Mouse (Mus musculus) limb, embryonic 13.5 days (tissue): ENCODE measurements around the gene Nudt5. TPM values are rescaled to one million over a fixed set of nuclear protein-coding genes. Genes with fewer than 3 reads are reported as not detected.
"Not testable (repeated sequence)": the region's sequence is repeated elsewhere in the genome, so short reads cannot be mapped to it uniquely, and the experiment has no call there.

Experiments used
- ATAC-seq: fragments of 200-750 bp; cut with Nextera tagmentation; 2 replicates; pipeline ENCODE4 v1.8.0; 2017; ENCODE audit warnings: low read depth, moderate number of reproducible peaks, moderate TSS enrichment; ENCODE audit not compliant: low FRiP score
- H3K27ac ChIP-seq: fragments of 300-500 bp; sonication (generic); 2 replicates; pipeline ENCODE4 v1.5.1; 2015; ENCODE audit warnings: inconsistent platforms, mild to moderate bottlenecking, moderate library complexity
- H3K27me3 ChIP-seq: fragments of 300-500 bp; sonication (generic); 2 replicates; pipeline ENCODE4 v1.6.1; 2015; ENCODE audit warnings: mild to moderate bottlenecking, inconsistent platforms
- H3K36me3 ChIP-seq: fragments of 300-500 bp; sonication (generic); 2 replicates; pipeline ENCODE4 v1.6.1; 2015; ENCODE audit warnings: inconsistent platforms, mild to moderate bottlenecking, moderate library complexity
- H3K4me1 ChIP-seq: fragments of 300-500 bp; sonication (generic); 2 replicates; pipeline ENCODE4 v1.6.1; 2015; ENCODE audit warnings: inconsistent platforms
- H3K4me2 ChIP-seq: fragments of 300-500 bp; sonication (generic); replicated peaks from 2 replicates; pipeline ENCODE4 v1.6.1; 2015; ENCODE audit warnings: inconsistent platforms, mild to moderate bottlenecking, moderate library complexity
- H3K4me3 ChIP-seq: fragments of 300-500 bp; sonication (generic); 2 replicates; pipeline ENCODE4 v1.5.1; 2015; ENCODE audit warnings: moderate library complexity, mild to moderate bottlenecking, inconsistent platforms
- H3K9ac ChIP-seq: fragments of 300-500 bp; sonication (generic); 2 replicates; pipeline ENCODE4 v1.6.1; 2015; ENCODE audit warnings: mild to moderate bottlenecking, inconsistent platforms
- H3K9me3 ChIP-seq: fragments of 300-500 bp; sonication (generic); 2 replicates; pipeline ENCODE4 v1.6.1; 2016; ENCODE audit warnings: inconsistent platforms
- WGBS: fragments of 180-500 bp; shearing (Covaris S2); methylation state at CpG from one replicate; pipeline ENCODE4 v1.1.7; 2015; 5-methylcytosine and 5-hydroxymethylcytosine counted together
- polyA plus RNA-seq: library from polyadenylated mRNA; unstranded; fragments of >200 nt; fragmentation: Nextera tagmentation; extraction: Ambion mirVana; gene quantifications from 2 replicates; pipeline ENCODE4 v1.2.1, GENCODE M21; 2015

Gene Nudt5
- polyA plus RNA-seq: 79.0 and 80.6 TPM in 2 replicates

GRCm38 (mm10) chr2:5844873-5845631 is at the start of gene Nudt5, which contains the start of gene Cdc123:
Nudt5 (plus strand) TSS chr2:5845019.
Cdc123 (minus strand) TSS chr2:5845164.
- H3K4me3 ChIP-seq: peak within 1 kb of the TSS; percentile 77
- no peaks in the 10 kb centered on the region for H3K27me3 ChIP-seq
- peaks cover 34% of the 10 kb centered on the region for H3K36me3 ChIP-seq
- peak within 1 kb of the TSS; percentile 70 for H3K4me2 ChIP-seq
- peak; percentile 96 for ATAC-seq
- under 1% methylated on average over 53 of the region's 53 CpGs for WGBS
- H3K9ac ChIP-seq: peak within 1 kb of the TSS; percentile 82
- H3K9me3 ChIP-seq: no peaks in the 10 kb centered on the region
- H3K27ac ChIP-seq: peak within 1 kb of the TSS; percentile 90
- peaks cover 20% of the 10 kb centered on the region for H3K4me1 ChIP-seq

GRCm38 (mm10) chr2:5797816-5798672 is 46.8 kb upstream of the Nudt5 start:
- 0 out of 2 replicates have a peak, but pooled peaks cover 3% of the 10 kb centered on the region for H3K9me3 ChIP-seq
- H3K36me3 ChIP-seq: peaks cover 92% of the 10 kb centered on the region
- H3K27ac ChIP-seq: no peak overlapping the region
- H3K4me2 ChIP-seq: no peak overlapping the region
- no peak for ATAC-seq
- no peaks in the 10 kb centered on the region for H3K27me3 ChIP-seq
- H3K4me1 ChIP-seq: no peaks in the 10 kb centered on the region
- 91% methylated on average over 11 of the region's 11 CpGs for WGBS
- no peak overlapping the region for H3K9ac ChIP-seq
- H3K4me3 ChIP-seq: no peak overlapping the region

- H3K27me3 ChIP-seq: no peaks in the 10 kb centered on the region
- no peak overlapping the region for H3K4me2 ChIP-seq
- H3K4me1 ChIP-seq: no peaks in the 10 kb centered on the region
- ATAC-seq: no peak
- no peak overlapping the region for H3K27ac ChIP-seq
- no peaks in the 10 kb centered on the region for H3K9me3 ChIP-seq
- WGBS: 92% methylated on average over 9 of the region's 9 CpGs
- H3K4me3 ChIP-seq: no peak overlapping the region
- no peak overlapping the region for H3K9ac ChIP-seq
- peaks cover 81% of the 10 kb centered on the region for H3K36me3 ChIP-seq
Measured at GRCm38 (mm10) chr2:5801182-5801640, 43.6 kb upstream of the Nudt5 start.

- H3K4me2 ChIP-seq: no peak overlapping the region
- no peaks in the 10 kb centered on the region for H3K9me3 ChIP-seq
- no peak overlapping the region for H3K27ac ChIP-seq
- WGBS: 91% methylated on average over 10 of the region's 10 CpGs
- no peaks in the 10 kb centered on the region for H3K4me1 ChIP-seq
- no peak for ATAC-seq
- H3K36me3 ChIP-seq: peaks cover 74% of the 10 kb centered on the region
- H3K27me3 ChIP-seq: no peaks in the 10 kb centered on the region
- no peak overlapping the region for H3K4me3 ChIP-seq
- no peak overlapping the region for H3K9ac ChIP-seq
Measured at GRCm38 (mm10) chr2:5801927-5802590, 42.8 kb upstream of the Nudt5 start.

- WGBS: 86% methylated on average over 6 of the region's 6 CpGs
- H3K4me2 ChIP-seq: no peak overlapping the region
- H3K27ac ChIP-seq: no peak overlapping the region
- no peaks in the 10 kb centered on the region for H3K4me1 ChIP-seq
- H3K27me3 ChIP-seq: no peaks in the 10 kb centered on the region
- no peak for ATAC-seq
- H3K9ac ChIP-seq: no peak overlapping the region
- no peak overlapping the region for H3K4me3 ChIP-seq
- no peaks in the 10 kb centered on the region for H3K9me3 ChIP-seq
- peaks cover 72% of the 10 kb centered on the region for H3K36me3 ChIP-seq
Measured at GRCm38 (mm10) chr2:5804440-5805045, 40.3 kb upstream of the Nudt5 start.

- Histone ChIP-seq H3K4me1 (no peaks in the 10 kb centered on the region), H3K27me3 (no peaks in the 10 kb centered on the region), H3K4me3 (no peak overlapping the region), H3K4me2 (no peak overlapping the region), H3K9ac (no peak overlapping the region), H3K27ac (no peak overlapping the region), H3K36me3 (peaks cover 73% of the 10 kb centered on the region), H3K9me3 (no peaks in the 10 kb centered on the region)
- no peak for ATAC-seq
- 91% methylated on average over 7 of the region's 7 CpGs for WGBS
Measured at GRCm38 (mm10) chr2:5805228-5805627, 39.6 kb upstream of the Nudt5 start.

GRCm38 (mm10) chr2:5806201-5806600 is 38.6 kb upstream of the Nudt5 start:
- not testable (repeated sequence) for ATAC-seq, H3K4me2 ChIP-seq, H3K9ac ChIP-seq, H3K9me3 ChIP-seq, H3K4me3 ChIP-seq, H3K4me1 ChIP-seq, H3K27me3 ChIP-seq, H3K27ac ChIP-seq
- peaks cover 73% of the 10 kb centered on the region for H3K36me3 ChIP-seq
- 76% methylated on average over 3 of the region's 3 CpGs for WGBS

GRCm38 (mm10) chr2:5810036-5810718 is 34.6 kb upstream of the Nudt5 start:
- H3K9me3 ChIP-seq: no peaks in the 10 kb centered on the region
- H3K4me3 ChIP-seq: no peak overlapping the region
- no peaks in the 10 kb centered on the region for H3K4me1 ChIP-seq
- H3K27me3 ChIP-seq: no peaks in the 10 kb centered on the region
- WGBS: 92% methylated on average over 5 of the region's 5 CpGs
- H3K4me2 ChIP-seq: no peak overlapping the region
- H3K36me3 ChIP-seq: peaks cover 70% of the 10 kb centered on the region
- no peak overlapping the region for H3K27ac ChIP-seq
- H3K9ac ChIP-seq: no peak overlapping the region
- ATAC-seq: no peak

- no peaks in the 10 kb centered on the region for H3K9me3 ChIP-seq
- ATAC-seq: no peak
- no peaks in the 10 kb centered on the region for H3K27me3 ChIP-seq
- no peaks in the 10 kb centered on the region for H3K4me1 ChIP-seq
- H3K36me3 ChIP-seq: peaks cover 71% of the 10 kb centered on the region
- H3K4me3 ChIP-seq: no peak overlapping the region
- H3K27ac ChIP-seq: no peak overlapping the region
- WGBS: 90% methylated on average over 5 of the region's 5 CpGs
- H3K4me2 ChIP-seq: no peak overlapping the region
- no peak overlapping the region for H3K9ac ChIP-seq
Measured at GRCm38 (mm10) chr2:5811235-5811782, 33.5 kb upstream of the Nudt5 start.

GRCm38 (mm10) chr2:5821264-5821663 is 23.6 kb upstream of the Nudt5 start:
- no peak overlapping the region for H3K27ac ChIP-seq
- WGBS: 81% methylated on average over 10 of the region's 10 CpGs
- no peak for ATAC-seq
- H3K9ac ChIP-seq: no peak overlapping the region
- H3K27me3 ChIP-seq: no peaks in the 10 kb centered on the region
- no peaks in the 10 kb centered on the region for H3K4me1 ChIP-seq
- H3K4me3 ChIP-seq: no peak overlapping the region
- no peak overlapping the region for H3K4me2 ChIP-seq
- peaks cover 75% of the 10 kb centered on the region for H3K36me3 ChIP-seq
- no peaks in the 10 kb centered on the region for H3K9me3 ChIP-seq

- no peak overlapping the region for H3K4me3 ChIP-seq
- H3K4me1 ChIP-seq: no peaks in the 10 kb centered on the region
- ATAC-seq: no peak
- no peaks in the 10 kb centered on the region for H3K9me3 ChIP-seq
- H3K9ac ChIP-seq: no peak overlapping the region
- H3K27ac ChIP-seq: no peak overlapping the region
- H3K27me3 ChIP-seq: no peaks in the 10 kb centered on the region
- peaks cover 74% of the 10 kb centered on the region for H3K36me3 ChIP-seq
- 95% methylated on average over 6 of the region's 6 CpGs for WGBS
- no peak overlapping the region for H3K4me2 ChIP-seq
Measured at GRCm38 (mm10) chr2:5822449-5822848, 22.4 kb upstream of the Nudt5 start.
